Mouse (Mus musculus): ENCODE measurements at regions not wholly inside any gene's neighbourhood (a gene's known extent, or its start where the extent isn't known, plus 50 kb on each side); places are given as distances from the start of the nearest gene placed in this dataset.

- DNase-seq (ENCODE audit: low spot score) (no peak), ATAC-seq (ENCODE audit: low FRiP score, low read depth) (no peak)
- H3K27me3 ChIP-seq (ENCODE audit: control insufficient read depth, insufficient read depth, low read length), result no peaks in the 10 kb centered on the region
- H3K36me3 ChIP-seq (ENCODE audit: control insufficient read depth, insufficient read depth, low read length), result no peaks in the 10 kb centered on the region
- no peak for TF ChIP-seq POLR2A (IDR thresholded peaks at IDR 0.05; ENCODE audit: borderline replicate concordance, extremely low read depth, insufficient read depth, insufficient read length)
- H3K4me1 ChIP-seq (ENCODE audit: control insufficient read depth, insufficient read depth, low read length), result no peaks in the 10 kb centered on the region
- no peak overlapping the region for H3K27ac ChIP-seq (replicated peaks; ENCODE audit: low read depth, low read length)
- H3K4me2 ChIP-seq (replicated peaks; ENCODE audit: low read depth, low read length, severe bottlenecking), result no peak overlapping the region
- no peaks in the 10 kb centered on the region for H3K9me3 ChIP-seq (ENCODE audit: control insufficient read depth, low read length)
- H3K4me3 ChIP-seq (replicated peaks; ENCODE audit: low read length), result no peak overlapping the region
- no peak overlapping the region for H3K9ac ChIP-seq (ENCODE audit: low read depth, low read length, severe bottlenecking)
- 79% methylated on average over 11 of the region's 11 CpGs for WGBS
These were observed 143.6 kb upstream of the Tsc22d1 start for GRCm38 (mm10) chr14:76271190-76271589.

- Histone ChIP-seq H3K36me3 (ENCODE audit: control insufficient read depth, insufficient read depth, low read length) (no peaks in the 10 kb centered on the region), H3K4me3 (replicated peaks; ENCODE audit: low read length) (no peak overlapping the region), H3K27ac (replicated peaks; ENCODE audit: low read depth, low read length) (no peak overlapping the region), H3K9ac (ENCODE audit: low read depth, low read length, severe bottlenecking) (no peak overlapping the region), H3K9me3 (ENCODE audit: control insufficient read depth, low read length) (no peaks in the 10 kb centered on the region), H3K4me1 (ENCODE audit: control insufficient read depth, insufficient read depth, low read length) (no peaks in the 10 kb centered on the region), H3K27me3 (ENCODE audit: control insufficient read depth, insufficient read depth, low read length) (no peaks in the 10 kb centered on the region), H3K4me2 (replicated peaks; ENCODE audit: low read depth, low read length, severe bottlenecking) (no peak overlapping the region)
- DNase-seq (ENCODE audit: low spot score), result no peak
- no peak for ATAC-seq (ENCODE audit: low FRiP score, low read depth)
- WGBS, result 57% methylated on average over 4 of the region's 4 CpGs
- no peak for TF ChIP-seq POLR2A (IDR thresholded peaks at IDR 0.05; ENCODE audit: borderline replicate concordance, extremely low read depth, insufficient read depth, insufficient read length)
These were observed 141.9 kb upstream of the Tsc22d1 start for GRCm38 (mm10) chr14:76272840-76273239.

- DNase-seq (ENCODE audit: low spot score), result no peak
- no peak for TF ChIP-seq POLR2A (IDR thresholded peaks at IDR 0.05; ENCODE audit: borderline replicate concordance, extremely low read depth, insufficient read depth, insufficient read length)
- H3K9me3 ChIP-seq (ENCODE audit: control insufficient read depth, low read length), result no peaks in the 10 kb centered on the region
- no peaks in the 10 kb centered on the region for H3K4me1 ChIP-seq (ENCODE audit: control insufficient read depth, insufficient read depth, low read length)
- no peak overlapping the region for H3K4me3 ChIP-seq (replicated peaks; ENCODE audit: low read length)
- no peak overlapping the region for H3K9ac ChIP-seq (ENCODE audit: low read depth, low read length, severe bottlenecking)
- no peaks in the 10 kb centered on the region for H3K36me3 ChIP-seq (ENCODE audit: control insufficient read depth, insufficient read depth, low read length)
- no peak for ATAC-seq (ENCODE audit: low FRiP score, low read depth)
- no peak overlapping the region for H3K4me2 ChIP-seq (replicated peaks; ENCODE audit: low read depth, low read length, severe bottlenecking)
- no peak overlapping the region for H3K27ac ChIP-seq (replicated peaks; ENCODE audit: low read depth, low read length)
- WGBS, result 88% methylated on average over 9 of the region's 9 CpGs
- no peaks in the 10 kb centered on the region for H3K27me3 ChIP-seq (ENCODE audit: control insufficient read depth, insufficient read depth, low read length)
These were observed 138.1 kb upstream of the Tsc22d1 start for GRCm38 (mm10) chr14:76276655-76277054.

GRCm38 (mm10) chr14:76278751-76279450 is 135.9 kb upstream of the Tsc22d1 start:
- H3K4me2 ChIP-seq (replicated peaks; ENCODE audit: low read depth, low read length, severe bottlenecking), result no peak overlapping the region
- DNase-seq (ENCODE audit: low spot score) (no peak), ATAC-seq (ENCODE audit: low FRiP score, low read depth) (no peak)
- H3K36me3 ChIP-seq (ENCODE audit: control insufficient read depth, insufficient read depth, low read length), result no peaks in the 10 kb centered on the region
- no peak for TF ChIP-seq POLR2A (IDR thresholded peaks at IDR 0.05; ENCODE audit: borderline replicate concordance, extremely low read depth, insufficient read depth, insufficient read length)
- no peak overlapping the region for H3K9ac ChIP-seq (ENCODE audit: low read depth, low read length, severe bottlenecking)
- H3K4me1 ChIP-seq (ENCODE audit: control insufficient read depth, insufficient read depth, low read length), result no peaks in the 10 kb centered on the region
- H3K4me3 ChIP-seq (replicated peaks; ENCODE audit: low read length), result no peak overlapping the region
- H3K27ac ChIP-seq (replicated peaks; ENCODE audit: low read depth, low read length), result no peak overlapping the region
- H3K27me3 ChIP-seq (ENCODE audit: control insufficient read depth, insufficient read depth, low read length), result no peaks in the 10 kb centered on the region
- H3K9me3 ChIP-seq (ENCODE audit: control insufficient read depth, low read length), result no peaks in the 10 kb centered on the region
- WGBS, result 90% methylated on average over 17 of the region's 17 CpGs

DNA sequence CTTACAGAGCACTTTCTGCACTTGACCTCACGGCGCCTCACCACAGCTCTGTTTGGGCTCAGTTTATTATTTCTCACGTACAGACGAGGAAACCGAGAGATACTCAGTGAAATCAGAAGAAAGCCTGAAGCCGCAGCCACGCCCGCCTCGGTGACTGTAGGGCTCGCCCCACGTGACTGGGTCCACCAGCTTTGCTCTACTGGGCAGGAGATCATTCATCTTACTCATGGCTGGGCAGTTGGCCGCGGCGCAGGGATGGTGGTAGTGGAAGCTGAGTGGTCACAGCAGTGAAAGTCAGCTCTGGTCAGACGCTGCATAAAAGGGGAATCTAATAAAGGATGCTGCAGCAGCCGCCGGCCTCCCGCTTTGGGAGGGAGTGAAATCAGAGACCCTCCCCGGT is 135.2 kb upstream of the Tsc22d1 start:
- no peak overlapping the region for H3K4me2 ChIP-seq (replicated peaks; ENCODE audit: low read depth, low read length, severe bottlenecking)
- H3K9ac ChIP-seq (ENCODE audit: low read depth, low read length, severe bottlenecking), result no peak overlapping the region
- no peaks in the 10 kb centered on the region for H3K36me3 ChIP-seq (ENCODE audit: control insufficient read depth, insufficient read depth, low read length)
- H3K27ac ChIP-seq (replicated peaks; ENCODE audit: low read depth, low read length), result no peak overlapping the region
- no peaks in the 10 kb centered on the region for H3K9me3 ChIP-seq (ENCODE audit: control insufficient read depth, low read length)
- no peaks in the 10 kb centered on the region for H3K27me3 ChIP-seq (ENCODE audit: control insufficient read depth, insufficient read depth, low read length)
- ATAC-seq (ENCODE audit: low FRiP score, low read depth), result no peak
- DNase-seq (ENCODE audit: low spot score), result no peak
- WGBS, result 79% methylated on average over 19 of the region's 19 CpGs
- no peak for TF ChIP-seq POLR2A (IDR thresholded peaks at IDR 0.05; ENCODE audit: borderline replicate concordance, extremely low read depth, insufficient read depth, insufficient read length)
- H3K4me1 ChIP-seq (ENCODE audit: control insufficient read depth, insufficient read depth, low read length), result no peaks in the 10 kb centered on the region
- no peak overlapping the region for H3K4me3 ChIP-seq (replicated peaks; ENCODE audit: low read length)

Measured in limb, embryonic 14.5 days (tissue).